Mouse (Mus musculus) neural tube, embryonic 15.5 days (tissue): Measurements from ENCODE around the gene Sod2. TPM values are rescaled to one million over a fixed set of nuclear protein-coding genes. Genes with fewer than 3 reads are reported as not detected.
"Not testable (repeated sequence)": the region's sequence is repeated elsewhere in the genome, so short reads cannot be mapped to it uniquely, and the experiment has no call there.

Experiments used
- ATAC-seq: fragments of 200-750 bp; cut with Nextera tagmentation; 2 replicates; pipeline ENCODE4 v1.8.0; 2017; ENCODE audit warnings: mild to moderate bottlenecking, moderate TSS enrichment, moderate library complexity; ENCODE audit not compliant: low FRiP score
- H3K27ac ChIP-seq: fragments of 300-500 bp; sonication (generic); replicated peaks from 2 replicates; pipeline ENCODE4 v1.5.1; 2015; ENCODE audit warnings: mild to moderate bottlenecking, inconsistent platforms
- H3K27me3 ChIP-seq: fragments of 300-500 bp; sonication (generic); replicated peaks from 2 replicates; pipeline ENCODE4 v1.6.1; 2015; ENCODE audit warnings: inconsistent platforms
- H3K36me3 ChIP-seq: fragments of 300-500 bp; sonication (generic); 2 replicates; pipeline ENCODE4 v1.6.1; 2015; ENCODE audit warnings: inconsistent platforms
- H3K4me1 ChIP-seq: fragments of 300-500 bp; sonication (generic); 2 replicates; pipeline ENCODE4 v1.6.1; 2015; ENCODE audit warnings: inconsistent platforms
- H3K4me2 ChIP-seq: fragments of 300-500 bp; sonication (generic); 2 replicates; pipeline ENCODE4 v1.6.1; 2015; ENCODE audit warnings: inconsistent platforms, mild to moderate bottlenecking, moderate library complexity
- H3K4me3 ChIP-seq: fragments of 300-500 bp; sonication (generic); replicated peaks from 2 replicates; pipeline ENCODE4 v1.5.1; 2015; ENCODE audit warnings: mild to moderate bottlenecking, inconsistent platforms
- H3K9ac ChIP-seq: fragments of 300-500 bp; sonication (generic); replicated peaks from 2 replicates; pipeline ENCODE4 v1.6.1; 2015; ENCODE audit warnings: mild to moderate bottlenecking, inconsistent platforms
- H3K9me3 ChIP-seq: fragments of 300-500 bp; sonication (generic); replicated peaks from 2 replicates; pipeline ENCODE4 v1.6.1; 2016; ENCODE audit warnings: inconsistent platforms
- WGBS: fragments of 180-500 bp; shearing (Covaris S2); methylation state at CpG from one replicate; pipeline ENCODE4 v1.1.7; 2015; ENCODE audit warnings: mixed read lengths; 5-methylcytosine and 5-hydroxymethylcytosine counted together
- polyA plus RNA-seq: library from polyadenylated mRNA; unstranded; fragments of >200 nt; fragmentation: Nextera tagmentation; extraction: Ambion mirVana; gene quantifications from 2 replicates; pipeline ENCODE4 v1.2.1, GENCODE M21; 2015

Gene Sod2
- polyA plus RNA-seq, 1 experiment from 2014 or later: 132 TPM

GRCm38 (mm10) chr17:12992470-12992991 is 14.1 kb upstream of the Sod2 start:
- peak; percentile 83 for ATAC-seq
- WGBS: under 1% methylated on average over 50 of the region's 51 CpGs
- H3K4me1 ChIP-seq: peaks cover 21% of the 10 kb centered on the region
- H3K4me2 ChIP-seq: peak overlapping the region; percentile 85
- H3K9ac ChIP-seq: peak overlapping the region; percentile 100
- H3K36me3 ChIP-seq: no peaks in the 10 kb centered on the region
- H3K27me3 ChIP-seq: no peaks in the 10 kb centered on the region
- peak overlapping the region; percentile 100 for H3K27ac ChIP-seq
- peak overlapping the region; percentile 100 for H3K4me3 ChIP-seq
- no peaks in the 10 kb centered on the region for H3K9me3 ChIP-seq

GRCm38 (mm10) chr17:12994069-12994468 is 12.6 kb upstream of the Sod2 start, which contains the start of gene Wtap:
Wtap (minus strand) TSS chr17:12994169.
- ATAC-seq: no peak
- peak within 1 kb of the TSS; percentile 85 for H3K4me2 ChIP-seq
- no peaks in the 10 kb centered on the region for H3K9me3 ChIP-seq
- H3K27me3 ChIP-seq: no peaks in the 10 kb centered on the region
- H3K36me3 ChIP-seq: no peaks in the 10 kb centered on the region
- H3K4me1 ChIP-seq: peaks cover 13% of the 10 kb centered on the region
- H3K9ac ChIP-seq: peak within 1 kb of the TSS; percentile 100
- peak within 1 kb of the TSS; percentile 100 for H3K27ac ChIP-seq
- 82% methylated on average over 1 of the region's 1 CpGs for WGBS
- peak within 1 kb of the TSS; percentile 100 for H3K4me3 ChIP-seq

GRCm38 (mm10) chr17:12996345-12996744 is 10.3 kb upstream of the Sod2 start:
- ATAC-seq: no peak
- H3K27me3 ChIP-seq: no peaks in the 10 kb centered on the region
- WGBS: 27% methylated on average over 3 of the region's 3 CpGs
- no peak overlapping the region for H3K4me2 ChIP-seq
- no peak overlapping the region for H3K4me3 ChIP-seq
- H3K27ac ChIP-seq: no peak overlapping the region
- H3K36me3 ChIP-seq: no peaks in the 10 kb centered on the region
- no peak overlapping the region for H3K9ac ChIP-seq
- no peaks in the 10 kb centered on the region; the same call in 1 of the 2 replicates for H3K4me1 ChIP-seq
- H3K9me3 ChIP-seq: no peaks in the 10 kb centered on the region

GRCm38 (mm10) chr17:12997890-12998289 is 8.8 kb upstream of the Sod2 start:
- Histone ChIP-seq H3K4me1 (no peaks in the 10 kb centered on the region; the same call in 1 of the 2 replicates), H3K4me3 (no peak overlapping the region), H3K4me2 (no peak overlapping the region), H3K9me3 (no peaks in the 10 kb centered on the region), H3K9ac (no peak overlapping the region), H3K36me3 (no peaks in the 10 kb centered on the region), H3K27me3 (no peaks in the 10 kb centered on the region), H3K27ac (no peak overlapping the region)
- 93% methylated on average over 5 of the region's 5 CpGs for WGBS
- ATAC-seq: no peak

- Histone ChIP-seq H3K36me3 (no peaks in the 10 kb centered on the region), H3K9me3 (no peaks in the 10 kb centered on the region), H3K4me2 (no peak overlapping the region), H3K4me1 (no peaks in the 10 kb centered on the region), H3K27me3 (no peaks in the 10 kb centered on the region), H3K9ac (no peak overlapping the region), H3K4me3 (no peak overlapping the region), H3K27ac (no peak overlapping the region)
- ATAC-seq: no peak
- WGBS: 66% methylated on average over 6 of the region's 6 CpGs
These were observed 7.6 kb upstream of the Sod2 start for GRCm38 (mm10) chr17:12999069-12999468.

- not testable (repeated sequence) for H3K27ac ChIP-seq, H3K9me3 ChIP-seq, H3K4me1 ChIP-seq, H3K9ac ChIP-seq, H3K27me3 ChIP-seq, H3K4me3 ChIP-seq, ATAC-seq, H3K4me2 ChIP-seq, H3K36me3 ChIP-seq
- WGBS: 94% methylated on average over 5 of the region's 5 CpGs
These were observed 4.4 kb upstream of the Sod2 start for GRCm38 (mm10) chr17:13002243-13002642.

GRCm38 (mm10) chr17:13004436-13004835 is 2.2 kb upstream of the Sod2 start:
- not testable (repeated sequence) for H3K27ac ChIP-seq, H3K4me2 ChIP-seq, H3K27me3 ChIP-seq, ATAC-seq, H3K36me3 ChIP-seq, H3K9me3 ChIP-seq, H3K4me3 ChIP-seq, H3K9ac ChIP-seq
- peaks cover 18% of the 10 kb centered on the region for H3K4me1 ChIP-seq
- 86% methylated on average over 2 of the region's 2 CpGs for WGBS

- WGBS: 48% methylated on average over 5 of the region's 5 CpGs
- Histone ChIP-seq H3K36me3 (peaks cover 8% of the 10 kb centered on the region), H3K4me3 (peak overlapping the region; percentile 65), H3K4me2 (peak overlapping the region; percentile 78), H3K4me1 (peaks cover 24% of the 10 kb centered on the region), H3K27ac (peak overlapping the region; percentile 92), H3K27me3 (no peaks in the 10 kb centered on the region), H3K9ac (peak overlapping the region; percentile 45; the same call in 1 of the 2 replicates), H3K9me3 (no peaks in the 10 kb centered on the region)
- ATAC-seq: no peak
These were observed 338 bp downstream of the Sod2 start for GRCm38 (mm10) chr17:13006984-13007383.

- Histone ChIP-seq H3K4me1 (peaks cover 24% of the 10 kb centered on the region), H3K9me3 (no peaks in the 10 kb centered on the region), H3K4me2 (peak overlapping the region; percentile 78), H3K4me3 (peak overlapping the region; percentile 65), H3K9ac (peak overlapping the region; percentile 82), H3K27ac (peak overlapping the region; percentile 92), H3K27me3 (no peaks in the 10 kb centered on the region), H3K36me3 (peaks cover 15% of the 10 kb centered on the region)
- peak; percentile 96 for ATAC-seq
- WGBS: under 1% methylated on average over 75 of the region's 76 CpGs
These were observed 1.2 kb downstream of the Sod2 start for GRCm38 (mm10) chr17:13007730-13008425.

GRCm38 (mm10) chr17:13008528-13008927 is 1.9 kb downstream of the Sod2 start:
- no peak for ATAC-seq

GRCm38 (mm10) chr17:13009887-13010286 is 3.2 kb downstream of the Sod2 start:
- Histone ChIP-seq H3K9ac (no peak overlapping the region), H3K27me3 (no peaks in the 10 kb centered on the region), H3K36me3 (peaks cover 34% of the 10 kb centered on the region), H3K4me3 (no peak overlapping the region), H3K9me3 (no peaks in the 10 kb centered on the region), H3K27ac (no peak overlapping the region), H3K4me2 (peak overlapping the region; percentile 78; the same call in 1 of the 2 replicates), H3K4me1 (peaks cover 24% of the 10 kb centered on the region)
- no peak for ATAC-seq
- WGBS: 52% methylated on average over 3 of the region's 3 CpGs

More at GRCm38 (mm10) chr17:13008528-13008927, 1.9 kb downstream of the Sod2 start:
- Histone ChIP-seq H3K4me1 (peaks cover 24% of the 10 kb centered on the region), H3K27me3 (no peaks in the 10 kb centered on the region), H3K4me2 (peak overlapping the region; percentile 78), H3K27ac (peak overlapping the region; percentile 92), H3K36me3 (peaks cover 21% of the 10 kb centered on the region), H3K9ac (peak overlapping the region; percentile 82), H3K4me3 (peak overlapping the region; percentile 65), H3K9me3 (no peaks in the 10 kb centered on the region)
- 1% methylated on average over 10 of the region's 10 CpGs for WGBS

GRCm38 (mm10) chr17:13013316-13013715 is 6.7 kb downstream of the Sod2 start:
- Histone ChIP-seq H3K9me3 (no peaks in the 10 kb centered on the region), H3K4me3 (no peak overlapping the region), H3K4me2 (no peak overlapping the region), H3K36me3 (peaks cover 50% of the 10 kb centered on the region), H3K27me3 (no peaks in the 10 kb centered on the region), H3K4me1 (peaks cover 16% of the 10 kb centered on the region), H3K9ac (no peak overlapping the region), H3K27ac (no peak overlapping the region)
- ATAC-seq: no peak
- WGBS: 70% methylated on average over 3 of the region's 3 CpGs
